Mouse (Mus musculus) heart, adult 2 months (tissue): ENCODE measurements around the gene Map2k4.

Source experiments
- CTCF ChIP-seq: fragments of 200-600 bp; IDR thresholded peaks from 2 replicates; pipeline ENCODE4 v1.8.1; 2022; ENCODE audit warnings: antibody characterized with exemption, mild to moderate bottlenecking, moderate library complexity
- POLR2A ChIP-seq: fragments of 200-500 bp; IDR thresholded peaks from 2 replicates; pipeline ENCODE4 v1.6.1; 2011; ENCODE audit warnings: mild to moderate bottlenecking, low read depth, low read length, control low read depth; ENCODE audit not compliant: insufficient read depth

- TF ChIP-seq CTCF (no peak), POLR2A (no peak)
These were observed 40.7 kb downstream of the Map2k4 start for GRCm38 (mm10) chr11:65747433-65747832.
